Mouse (Mus musculus): ENCODE data around the gene Ryr2. TPM values are rescaled to one million over a fixed set of nuclear protein-coding genes. Genes with fewer than 3 reads are reported as not detected.
"Not testable (repeated sequence)": the region's sequence is repeated elsewhere in the genome, so short reads cannot be mapped to it uniquely, and the experiment has no call there.

Ryr2 gene
- polyA plus RNA-seq, 1 experiment from 2014 or later = 2.7 TPM

DNA sequence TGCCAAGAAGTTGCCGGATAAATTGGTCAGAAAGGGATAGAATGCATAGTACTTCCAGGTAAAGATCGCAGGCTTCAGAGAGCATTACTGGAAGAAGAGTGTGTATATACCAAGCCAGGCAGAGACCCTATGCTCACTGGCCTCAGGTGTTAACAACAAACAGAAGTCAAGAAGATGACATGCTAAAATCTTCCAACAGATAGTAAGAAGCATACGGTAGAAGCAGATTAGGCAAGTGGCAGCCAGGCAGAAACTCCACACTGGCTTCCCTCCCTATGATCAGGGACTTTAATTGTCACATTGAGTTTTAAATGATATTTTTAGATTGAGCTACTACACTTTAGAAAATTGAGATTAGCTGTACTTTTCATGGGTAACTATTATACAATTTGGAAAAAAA lies 268.9 kb downstream of the Ryr2 start:
- Histone ChIP-seq H3K27ac (no peak overlapping the region), H3K4me1 (replicated peaks) (no peaks in the 10 kb centered on the region), H3K9me3 (no peaks in the 10 kb centered on the region), H3K27me3 (no peaks in the 10 kb centered on the region), H3K4me3 (replicated peaks) (no peak overlapping the region), H3K9ac (replicated peaks) (no peak overlapping the region), H3K4me2 (replicated peaks) (no peak overlapping the region), H3K36me3 (no peaks in the 10 kb centered on the region)
- WGBS = 96% methylated on average over 3 of the region's 3 CpGs
- ATAC-seq = no peak

DNA sequence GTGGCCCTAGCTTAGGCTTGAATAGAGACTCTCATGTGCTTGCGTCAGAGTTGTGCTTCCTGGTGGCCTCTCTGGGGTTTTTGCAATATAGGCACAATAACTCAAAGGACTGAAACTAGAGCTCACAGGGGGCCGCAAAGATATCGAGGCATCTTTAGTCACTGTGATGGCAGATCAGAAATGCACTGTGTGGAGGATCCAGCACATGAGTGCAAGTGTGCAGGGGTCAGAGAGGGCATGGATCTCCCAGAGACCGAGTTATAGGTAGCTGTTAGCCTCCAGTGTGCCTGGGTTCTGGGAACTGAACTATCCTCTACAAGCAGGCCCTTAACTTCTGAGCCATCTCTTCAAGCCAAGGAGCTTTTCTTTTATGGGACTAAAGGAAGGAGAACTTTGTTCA lies 269.6 kb downstream of the Ryr2 start:
- H3K4me1 ChIP-seq (replicated peaks) = no peaks in the 10 kb centered on the region
- 92% methylated on average over 4 of the region's 4 CpGs for WGBS
- H3K9me3 ChIP-seq = no peaks in the 10 kb centered on the region
- H3K4me3 ChIP-seq (replicated peaks) = no peak overlapping the region
- ATAC-seq = no peak
- H3K27me3 ChIP-seq = no peaks in the 10 kb centered on the region
- no peaks in the 10 kb centered on the region for H3K36me3 ChIP-seq
- no peak overlapping the region for H3K27ac ChIP-seq
- H3K4me2 ChIP-seq (replicated peaks) = no peak overlapping the region
- H3K9ac ChIP-seq (replicated peaks) = no peak overlapping the region

DNA sequence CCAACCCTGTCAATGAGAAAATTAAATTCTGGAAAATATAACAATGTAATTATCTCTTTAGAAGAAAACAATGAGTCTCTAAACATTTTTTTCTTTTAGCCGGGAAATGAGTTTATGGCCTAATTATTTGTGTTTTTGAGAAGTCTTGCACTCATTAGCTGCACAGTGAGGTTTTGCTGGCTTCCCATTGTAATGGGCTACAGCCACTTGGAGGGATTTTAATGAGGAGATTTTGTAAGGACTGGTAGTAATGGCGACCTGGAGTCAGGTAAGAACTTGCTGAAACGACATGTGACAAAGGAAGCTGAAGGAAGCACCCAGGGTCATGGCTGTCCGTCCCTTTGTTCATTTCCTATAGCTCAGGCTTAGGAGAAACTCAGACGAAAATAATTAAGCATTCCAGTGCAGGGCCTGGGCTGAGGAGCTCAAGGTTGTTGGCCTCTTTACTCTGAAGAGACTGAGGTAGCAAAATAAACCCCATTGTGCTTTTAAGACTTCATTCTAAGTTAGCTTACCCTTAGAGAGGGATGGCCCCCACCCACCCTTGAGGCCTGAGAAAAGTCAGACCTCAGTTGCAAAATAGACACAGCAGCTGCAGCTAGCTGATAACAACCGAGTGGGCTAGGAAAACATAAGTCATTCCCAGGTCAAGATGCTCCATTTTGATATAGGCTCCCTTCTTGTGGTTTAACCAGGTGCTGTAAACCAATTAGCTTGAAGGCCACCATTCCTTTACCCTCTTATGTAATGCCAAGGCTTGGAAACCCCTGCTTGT lies 270.3 kb downstream of the Ryr2 start:
- H3K27ac ChIP-seq = no peak overlapping the region
- H3K4me1 ChIP-seq (replicated peaks) = no peaks in the 10 kb centered on the region
- H3K9me3 ChIP-seq = no peaks in the 10 kb centered on the region
- peak; percentile 37; the same call in 1 of the 2 replicates for ATAC-seq
- WGBS = 55% methylated on average over 6 of the region's 6 CpGs
- H3K9ac ChIP-seq (replicated peaks) = no peak overlapping the region
- H3K4me2 ChIP-seq (replicated peaks) = no peak overlapping the region
- H3K36me3 ChIP-seq = no peaks in the 10 kb centered on the region
- H3K27me3 ChIP-seq = no peaks in the 10 kb centered on the region
- no peak overlapping the region for H3K4me3 ChIP-seq (replicated peaks)

DNA sequence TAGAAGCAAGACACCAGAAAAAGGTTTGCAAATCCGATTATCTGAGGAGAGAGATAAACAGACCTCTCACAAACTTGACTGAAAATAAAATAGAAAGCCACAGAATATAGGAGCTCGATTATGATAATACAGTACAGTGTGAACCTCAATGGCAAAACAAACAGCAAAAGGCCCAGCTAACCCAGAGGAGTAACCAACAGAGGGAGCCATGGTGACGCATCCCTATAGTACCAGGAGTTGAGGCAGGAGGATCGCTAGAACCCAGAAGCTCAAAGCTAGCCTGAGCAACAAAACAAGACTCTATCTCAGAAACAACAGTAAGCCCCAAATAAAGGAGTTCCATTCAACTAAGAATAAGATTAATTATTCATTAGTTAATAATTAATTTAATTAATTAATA lies 275.5 kb downstream of the Ryr2 start:
- Histone ChIP-seq H3K9me3 (no peaks in the 10 kb centered on the region), H3K4me1 (replicated peaks) (no peaks in the 10 kb centered on the region), H3K27me3 (no peaks in the 10 kb centered on the region), H3K9ac (replicated peaks) (no peak overlapping the region), H3K4me2 (replicated peaks) (no peak overlapping the region), H3K4me3 (replicated peaks) (no peak overlapping the region), H3K27ac (no peak overlapping the region), H3K36me3 (no peaks in the 10 kb centered on the region)
- peak; percentile 51; the same call in 1 of the 2 replicates for ATAC-seq
- WGBS = 77% methylated on average over 4 of the region's 4 CpGs

DNA sequence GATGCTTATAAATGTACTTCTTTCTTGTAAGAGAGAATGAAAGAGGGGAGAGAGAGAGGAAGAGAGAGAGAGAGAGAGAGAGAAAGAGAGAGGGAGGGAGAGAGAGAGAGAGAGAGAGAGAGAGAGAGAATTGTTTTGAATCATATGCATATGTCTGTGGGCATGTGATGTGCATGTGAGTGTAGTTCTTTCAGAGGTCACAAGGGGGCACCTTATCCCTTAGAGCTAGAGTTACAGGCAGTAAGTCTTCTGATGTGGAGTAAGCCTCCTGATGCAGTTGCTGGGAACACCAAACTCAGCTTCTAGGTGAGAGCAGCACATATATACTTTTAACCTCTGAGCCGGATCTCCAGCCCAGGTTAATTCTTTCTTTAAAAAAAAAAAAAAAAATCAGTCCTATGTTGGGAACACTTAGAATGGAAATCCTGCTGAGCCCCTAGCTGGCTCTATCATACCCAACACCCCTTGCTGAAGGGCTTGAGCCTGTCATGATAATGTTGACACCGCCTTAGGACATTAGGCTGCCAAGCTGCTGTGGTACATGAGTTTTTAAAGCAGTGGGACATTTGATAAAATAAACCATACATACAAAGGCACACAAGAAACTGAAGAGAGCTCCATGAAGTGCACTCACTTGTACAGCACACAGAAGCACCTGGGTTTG lies 281.1 kb downstream of the Ryr2 start:
- Histone ChIP-seq H3K36me3 (no peaks in the 10 kb centered on the region), H3K27ac (no peak overlapping the region), H3K9me3 (no peaks in the 10 kb centered on the region), H3K4me3 (replicated peaks) (no peak overlapping the region), H3K4me2 (replicated peaks) (no peak overlapping the region), H3K4me1 (replicated peaks) (no peaks in the 10 kb centered on the region), H3K9ac (replicated peaks) (no peak overlapping the region), H3K27me3 (no peaks in the 10 kb centered on the region)
- WGBS = 93% methylated on average over 2 of the region's 2 CpGs
- no peak for ATAC-seq

DNA sequence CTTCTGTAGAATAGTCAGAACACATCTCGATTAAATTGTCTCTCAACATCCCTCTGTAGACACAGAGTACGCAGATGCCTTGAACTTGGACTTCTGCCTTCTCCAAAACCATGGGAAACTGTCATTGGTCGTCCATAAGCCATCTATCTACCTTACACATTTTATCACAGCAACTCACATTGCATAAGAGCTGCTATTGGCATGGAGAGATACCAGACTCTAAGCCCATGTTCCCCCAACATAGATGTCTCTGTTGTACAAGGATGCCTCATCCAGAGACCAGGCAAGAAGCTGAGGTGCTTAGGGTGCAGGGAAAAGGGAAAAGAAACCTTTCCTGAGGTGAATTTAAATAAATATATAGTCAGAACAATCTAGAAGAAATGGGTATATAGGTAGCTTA lies 288.0 kb downstream of the Ryr2 start:
- H3K9me3 ChIP-seq = no peaks in the 10 kb centered on the region
- H3K27me3 ChIP-seq = no peaks in the 10 kb centered on the region
- H3K9ac ChIP-seq (replicated peaks) = no peak overlapping the region
- no peak overlapping the region for H3K27ac ChIP-seq
- no peak overlapping the region for H3K4me2 ChIP-seq (replicated peaks)
- 81% methylated on average over 3 of the region's 3 CpGs for WGBS
- no peaks in the 10 kb centered on the region for H3K36me3 ChIP-seq
- H3K4me1 ChIP-seq (replicated peaks) = no peaks in the 10 kb centered on the region
- ATAC-seq = no peak
- H3K4me3 ChIP-seq (replicated peaks) = no peak overlapping the region

DNA sequence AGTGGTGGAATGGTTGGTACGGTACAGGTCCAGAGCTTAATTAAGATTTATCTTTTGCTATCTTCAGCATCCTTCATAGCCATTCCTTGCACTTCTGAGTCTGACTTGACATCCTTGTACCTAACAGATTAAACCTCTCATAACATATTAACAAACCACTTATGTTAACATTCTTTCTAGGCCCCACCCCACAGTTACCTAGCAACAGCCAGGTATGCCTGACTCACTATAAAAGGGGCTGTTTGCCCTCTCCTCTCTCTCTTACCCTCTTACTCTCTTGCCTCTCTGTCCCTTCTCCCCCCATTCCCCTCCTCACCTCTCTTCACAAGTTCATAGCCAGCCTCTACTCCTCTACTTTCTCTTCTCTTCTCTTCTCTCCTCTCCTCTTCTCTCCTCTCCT lies 297.4 kb downstream of the Ryr2 start:
- H3K27me3 ChIP-seq; H3K9me3 ChIP-seq; H3K9ac ChIP-seq (replicated peaks); ATAC-seq; H3K27ac ChIP-seq; H3K4me1 ChIP-seq (replicated peaks); H3K4me2 ChIP-seq (replicated peaks); H3K36me3 ChIP-seq; H3K4me3 ChIP-seq (replicated peaks): not testable (repeated sequence)
- 88% methylated on average over 1 of the region's 1 CpGs for WGBS

DNA sequence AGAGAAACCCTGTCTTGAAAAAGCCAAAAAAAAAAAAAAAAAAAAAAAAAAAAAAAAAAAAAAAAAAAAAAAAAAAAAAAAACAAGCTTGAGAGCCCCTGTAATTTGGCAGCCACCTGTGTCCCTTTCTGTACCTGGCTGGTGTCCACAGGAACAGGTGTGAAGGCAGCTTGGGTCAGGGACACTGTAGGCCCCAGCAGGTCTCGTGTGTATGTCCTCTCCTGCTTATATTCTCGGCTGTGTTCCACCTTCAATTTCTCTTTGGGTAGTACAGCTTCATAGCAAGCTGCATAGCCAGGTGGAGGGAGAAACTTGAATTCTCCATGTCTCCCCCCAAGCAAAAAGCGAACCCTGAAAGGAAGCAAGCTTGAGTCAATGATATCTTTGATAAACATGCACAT lies 314.2 kb downstream of the Ryr2 start:
- Histone ChIP-seq H3K9me3 (no peaks in the 10 kb centered on the region), H3K4me2 (replicated peaks) (no peak overlapping the region), H3K4me3 (replicated peaks) (no peak overlapping the region), H3K27ac (no peak overlapping the region), H3K36me3 (no peaks in the 10 kb centered on the region), H3K9ac (replicated peaks) (no peak overlapping the region), H3K4me1 (replicated peaks) (no peaks in the 10 kb centered on the region), H3K27me3 (no peaks in the 10 kb centered on the region)
- WGBS = 81% methylated on average over 3 of the region's 3 CpGs
- ATAC-seq = no peak

DNA sequence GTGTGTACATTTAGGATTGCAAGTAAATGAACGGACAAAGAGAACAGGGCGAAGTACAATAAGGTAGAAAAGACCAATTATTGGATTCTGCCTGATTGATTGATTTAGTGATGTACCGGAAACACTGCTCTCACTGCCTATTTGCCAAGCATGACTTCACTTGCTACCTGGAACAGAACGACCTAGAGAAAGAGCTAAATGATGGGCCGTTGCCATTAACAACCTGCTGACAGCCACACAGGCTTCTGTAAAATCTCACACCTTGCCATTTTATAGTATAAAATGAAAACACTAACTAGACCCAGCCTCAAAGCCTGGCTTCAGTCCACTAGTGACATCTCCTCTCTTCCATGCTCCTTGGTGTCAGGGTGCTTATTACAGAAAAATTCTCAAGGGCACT lies 316.2 kb downstream of the Ryr2 start:
- H3K9me3 ChIP-seq = no peaks in the 10 kb centered on the region
- H3K4me3 ChIP-seq (replicated peaks) = no peak overlapping the region
- no peak overlapping the region for H3K9ac ChIP-seq (replicated peaks)
- no peaks in the 10 kb centered on the region for H3K36me3 ChIP-seq
- 83% methylated on average over 5 of the region's 5 CpGs for WGBS
- ATAC-seq = no peak
- no peaks in the 10 kb centered on the region for H3K27me3 ChIP-seq
- no peak overlapping the region for H3K4me2 ChIP-seq (replicated peaks)
- no peaks in the 10 kb centered on the region for H3K4me1 ChIP-seq (replicated peaks)
- H3K27ac ChIP-seq = no peak overlapping the region

DNA sequence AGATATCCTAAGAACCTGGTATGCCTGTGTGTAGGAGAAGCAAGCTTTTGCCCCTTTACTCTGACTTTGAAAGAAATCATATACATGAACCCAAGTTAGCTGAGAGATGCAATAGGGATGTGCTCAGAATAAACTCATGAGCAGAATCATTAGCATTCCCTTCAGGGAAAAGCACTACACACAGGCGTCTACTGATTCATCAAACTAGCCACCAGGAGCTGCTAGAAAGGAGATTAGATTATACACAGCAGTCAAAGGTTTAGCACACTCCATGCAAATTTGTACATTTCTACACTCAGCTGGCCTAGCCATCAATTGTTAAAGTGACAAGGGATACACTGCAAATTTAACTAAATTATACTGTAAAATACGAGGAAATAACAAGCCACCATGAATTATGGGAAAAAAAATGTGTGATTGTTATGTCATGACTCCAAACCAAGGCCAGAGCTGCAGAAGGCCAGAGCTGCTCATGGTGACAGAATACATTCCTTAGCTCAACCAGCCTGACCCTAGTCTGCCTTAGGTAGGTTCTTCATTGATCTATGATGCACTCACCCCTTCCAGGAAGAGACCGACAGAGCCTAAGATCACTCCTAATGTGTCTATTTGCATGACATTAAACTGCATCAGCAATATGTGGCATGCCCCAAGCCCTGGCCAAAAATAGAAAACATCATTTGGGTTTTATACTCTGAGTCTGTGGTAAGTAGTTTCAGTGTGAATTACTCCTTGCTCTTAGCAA lies 324.2 kb downstream of the Ryr2 start:
- H3K36me3 ChIP-seq = no peaks in the 10 kb centered on the region
- WGBS = 53% methylated on average over 3 of the region's 3 CpGs
- ATAC-seq = peak; percentile 77
- H3K4me2 ChIP-seq (replicated peaks) = no peak overlapping the region
- peaks cover 19% of the 10 kb centered on the region for H3K4me1 ChIP-seq (replicated peaks)
- H3K27ac ChIP-seq = peak overlapping the region; percentile 41; the same call in 1 of the 2 replicates
- no peak overlapping the region for H3K9ac ChIP-seq (replicated peaks)
- no peaks in the 10 kb centered on the region for H3K9me3 ChIP-seq
- no peak overlapping the region for H3K4me3 ChIP-seq (replicated peaks)
- no peaks in the 10 kb centered on the region for H3K27me3 ChIP-seq

DNA sequence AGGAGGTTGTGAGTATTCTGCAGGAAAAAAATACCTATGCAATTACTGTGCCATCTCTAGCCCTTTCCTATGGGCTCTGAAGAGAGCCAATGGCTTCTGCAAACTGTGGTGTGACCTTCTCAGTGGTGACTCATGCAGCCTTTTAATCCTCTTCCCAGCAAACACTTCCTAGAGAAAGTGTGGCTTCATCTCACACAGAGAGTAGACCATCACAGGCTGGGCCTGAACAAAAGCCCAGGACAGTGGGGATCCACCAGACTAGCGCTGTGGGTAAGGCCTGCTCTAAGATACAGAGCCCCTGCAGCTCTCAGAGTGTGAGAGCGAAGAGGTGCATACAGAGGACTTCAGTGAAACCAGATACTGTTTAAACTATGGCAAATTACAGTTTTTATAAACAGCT lies 325.7 kb downstream of the Ryr2 start:
- Histone ChIP-seq H3K4me3 (replicated peaks) (no peak overlapping the region), H3K27me3 (no peaks in the 10 kb centered on the region), H3K36me3 (no peaks in the 10 kb centered on the region), H3K4me1 (replicated peaks) (peaks cover 19% of the 10 kb centered on the region), H3K9ac (replicated peaks) (no peak overlapping the region), H3K4me2 (replicated peaks) (no peak overlapping the region), H3K9me3 (no peaks in the 10 kb centered on the region), H3K27ac (no peak overlapping the region)
- WGBS = 27% methylated on average over 2 of the region's 2 CpGs
- ATAC-seq = peak; percentile 59; the same call in 1 of the 2 replicates

DNA sequence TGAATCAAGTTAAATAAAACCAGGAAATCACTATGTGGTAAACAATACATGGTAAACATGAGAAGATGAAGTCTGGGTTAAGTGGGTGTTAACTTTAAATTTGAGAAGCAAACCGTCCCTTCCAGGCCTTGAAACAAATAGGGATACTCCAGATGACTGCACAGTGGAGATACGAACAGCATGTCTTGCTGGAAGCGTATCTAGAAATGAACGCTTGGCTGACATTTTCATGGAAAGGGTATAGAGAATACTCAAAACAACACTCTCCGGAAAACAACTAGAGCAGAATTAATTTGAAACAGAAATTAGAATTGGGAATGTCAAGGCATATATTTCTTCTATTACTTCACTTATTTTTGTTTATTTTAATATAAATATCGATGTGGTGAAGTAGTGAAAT lies 329.0 kb downstream of the Ryr2 start:
- H3K9me3 ChIP-seq = no peaks in the 10 kb centered on the region
- H3K27ac ChIP-seq = no peak overlapping the region
- ATAC-seq = no peak
- H3K36me3 ChIP-seq = no peaks in the 10 kb centered on the region
- H3K27me3 ChIP-seq = no peaks in the 10 kb centered on the region
- peaks cover 16% of the 10 kb centered on the region for H3K4me1 ChIP-seq (replicated peaks)
- WGBS = 89% methylated on average over 6 of the region's 6 CpGs
- H3K9ac ChIP-seq (replicated peaks) = no peak overlapping the region
- no peak overlapping the region for H3K4me3 ChIP-seq (replicated peaks)
- no peak overlapping the region for H3K4me2 ChIP-seq (replicated peaks)

All from midbrain, embryonic 13.5 days (tissue).